Mouse (Mus musculus) R1 (cell line): Measurements from ENCODE around the gene Hmgcr.

Experiments
- DNase-seq: peaks from one replicate; pipeline ENCODE4 v3.0.0-alpha.2; 2018; ENCODE audit warnings: low read depth, low spot score

The Hmgcr gene

GRCm38 (mm10) chr13:96670406-96671077 is at the start of gene Hmgcr:
TSS of gene Hmgcr (minus strand) at chr13:96670936.
- peak; percentile 97 for DNase-seq

- DNase-seq = no peak
Observed at GRCm38 (mm10) chr13:96720003-96720402, 49.3 kb upstream of the Hmgcr start.

DNA sequence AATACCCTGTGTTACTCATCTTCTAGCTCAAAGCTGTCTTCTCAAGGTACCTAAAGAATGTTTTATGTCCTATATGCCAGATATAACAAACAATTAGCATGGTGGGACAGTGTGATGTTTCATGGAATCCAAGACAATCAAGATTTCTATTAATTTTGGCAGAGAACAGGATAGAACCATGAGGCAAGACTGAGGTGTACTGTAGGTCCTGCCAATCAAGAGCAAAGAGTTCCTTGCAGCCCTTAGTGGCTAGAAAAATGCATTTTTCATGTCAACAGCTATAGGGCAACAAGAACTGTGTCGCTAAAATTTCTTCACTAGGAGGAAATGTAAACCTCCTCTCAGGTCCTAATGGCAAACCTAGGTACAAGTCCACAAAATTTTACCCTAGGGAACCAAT is 47.1 kb upstream of the Hmgcr start:
- no peak for DNase-seq

- DNase-seq = no peak
Observed at GRCm38 (mm10) chr13:96716311-96716710, 45.6 kb upstream of the Hmgcr start.

DNA sequence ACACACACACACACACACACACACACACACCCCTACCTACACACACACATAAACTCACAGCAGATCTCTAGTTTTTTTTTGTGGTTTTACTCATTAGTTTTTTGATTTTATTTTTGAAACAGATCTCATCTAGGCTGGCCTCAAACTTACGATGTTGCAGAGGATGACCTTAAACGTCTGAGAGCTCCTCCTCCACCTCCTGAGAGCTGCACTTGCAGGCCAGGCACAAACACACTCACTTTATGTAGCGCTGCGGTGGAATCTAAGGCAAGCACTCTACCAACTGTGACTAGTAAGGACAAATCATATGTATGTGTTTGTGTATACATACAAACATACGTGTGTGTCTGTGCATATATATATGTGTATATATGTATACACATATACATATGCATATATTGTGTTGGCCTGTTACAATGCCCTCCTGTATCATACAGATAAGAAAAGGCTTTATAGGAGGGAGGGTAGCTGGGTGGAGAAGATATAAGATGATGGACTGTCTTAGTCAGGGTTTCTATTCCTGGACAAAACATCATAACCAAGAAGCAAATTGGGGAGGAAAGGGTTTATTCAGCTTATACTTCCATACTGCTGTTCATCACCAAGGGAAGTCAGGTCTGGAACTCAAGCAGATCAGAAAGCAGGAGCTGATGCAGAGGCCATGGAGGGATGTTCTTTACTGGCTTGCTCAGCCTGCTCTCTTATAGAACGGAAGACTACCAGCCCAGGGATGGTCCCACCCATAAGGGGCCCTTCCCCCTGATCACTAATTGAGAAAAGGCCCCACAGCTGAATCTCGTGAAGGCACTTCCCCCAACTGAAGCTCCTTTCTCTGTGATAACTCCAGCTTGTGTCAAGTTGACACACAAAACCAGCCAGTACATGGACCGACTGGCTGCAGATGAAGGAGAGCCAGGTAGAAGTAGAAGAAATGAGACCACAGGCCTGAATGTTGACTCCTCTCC is 38.8 kb upstream of the Hmgcr start:
- DNase-seq = no peak

DNA sequence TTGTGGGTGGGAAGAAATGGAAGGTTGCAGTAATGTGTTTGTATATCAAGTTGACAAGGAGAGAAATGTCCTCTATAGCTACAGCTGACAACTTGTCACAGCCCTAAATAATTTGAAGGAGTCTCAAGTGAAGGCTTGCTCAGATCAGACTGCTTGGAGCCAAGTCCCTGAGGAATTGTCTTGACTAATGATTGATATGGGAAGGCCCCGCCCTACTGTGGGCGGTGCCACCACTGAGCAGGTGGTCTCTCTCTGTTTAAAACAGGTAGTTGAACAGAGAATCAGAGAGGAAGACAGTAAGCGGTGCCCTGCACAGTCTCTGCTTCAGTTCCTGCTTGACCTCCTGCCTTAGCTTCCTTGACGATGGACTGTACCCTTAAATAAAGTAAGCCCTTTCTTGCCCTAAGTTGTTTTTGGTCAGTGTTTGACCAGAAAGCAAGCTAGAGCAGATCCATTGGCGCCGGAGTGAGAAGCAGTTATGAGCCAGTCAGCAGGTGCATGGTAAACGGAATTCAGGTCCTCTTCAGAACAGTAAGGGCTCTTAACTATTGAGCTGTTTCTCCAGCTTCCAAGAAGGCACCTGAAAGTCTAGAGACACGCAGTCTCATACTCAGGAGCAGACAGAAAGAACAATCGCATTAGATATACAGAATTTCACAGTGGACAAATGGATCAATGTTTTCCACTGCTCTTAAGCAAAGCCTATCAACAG is 32.0 kb upstream of the Hmgcr start:
- DNase-seq = peak; percentile 28

DNA sequence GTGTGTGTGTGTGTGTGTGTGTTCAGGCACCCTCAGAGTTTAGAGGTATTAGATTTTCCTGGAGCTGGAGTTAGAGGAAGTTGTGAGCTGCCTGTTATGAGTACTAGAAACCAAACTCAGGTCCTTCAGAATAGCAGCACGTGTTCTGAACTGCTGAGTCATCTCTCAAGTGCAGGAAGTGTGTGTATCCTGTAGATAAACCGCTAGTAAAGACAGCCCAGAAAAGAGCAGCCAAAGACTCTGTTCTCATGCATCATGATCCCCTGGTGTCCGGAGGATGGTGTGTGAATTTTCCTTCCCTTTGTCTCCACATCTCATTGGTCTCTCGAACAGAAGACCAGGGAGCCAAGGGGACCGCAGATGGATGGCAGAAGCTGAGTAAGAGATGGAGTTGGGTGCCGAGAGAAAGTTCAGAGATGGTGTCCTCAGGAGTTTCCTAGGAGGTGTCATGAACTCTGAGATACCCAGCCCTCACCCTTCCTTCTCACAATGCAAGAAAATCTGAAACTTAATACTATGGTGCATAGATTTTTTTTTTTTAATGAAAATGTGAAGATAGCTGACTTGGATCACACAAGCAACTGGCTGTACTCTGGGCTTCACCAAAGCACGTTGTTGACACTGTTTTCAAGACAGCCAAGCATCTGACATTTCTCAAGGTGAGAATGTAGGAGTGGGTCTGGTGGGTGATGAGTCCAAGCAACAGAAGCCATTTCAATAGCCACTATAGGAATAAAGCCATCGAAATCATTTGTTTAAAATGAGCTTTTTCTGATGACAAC is 27.3 kb upstream of the Hmgcr start:
- peak; percentile 49 for DNase-seq

GRCm38 (mm10) chr13:96695428-96695827 is 24.7 kb upstream of the Hmgcr start:
- DNase-seq = no peak

DNA sequence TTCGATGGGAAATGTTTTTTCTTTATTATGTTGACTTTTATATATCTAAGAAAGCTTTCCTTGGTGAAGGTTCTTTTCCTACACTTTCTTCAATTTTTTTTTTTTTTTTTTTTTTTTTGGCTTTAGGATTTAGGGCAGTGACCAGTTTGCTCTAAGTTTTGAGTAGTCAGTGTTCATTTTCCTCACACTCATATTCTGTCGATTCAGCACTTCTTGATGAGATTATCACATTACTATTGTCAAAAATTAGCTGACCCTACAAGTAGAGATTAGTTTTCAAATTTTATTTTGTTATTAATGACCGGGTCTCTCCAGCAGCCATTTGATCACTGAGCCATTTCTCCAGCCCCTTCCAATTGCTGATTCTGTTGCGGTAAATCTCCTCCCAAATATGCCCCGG is 19.2 kb upstream of the Hmgcr start:
- DNase-seq = no peak

DNA sequence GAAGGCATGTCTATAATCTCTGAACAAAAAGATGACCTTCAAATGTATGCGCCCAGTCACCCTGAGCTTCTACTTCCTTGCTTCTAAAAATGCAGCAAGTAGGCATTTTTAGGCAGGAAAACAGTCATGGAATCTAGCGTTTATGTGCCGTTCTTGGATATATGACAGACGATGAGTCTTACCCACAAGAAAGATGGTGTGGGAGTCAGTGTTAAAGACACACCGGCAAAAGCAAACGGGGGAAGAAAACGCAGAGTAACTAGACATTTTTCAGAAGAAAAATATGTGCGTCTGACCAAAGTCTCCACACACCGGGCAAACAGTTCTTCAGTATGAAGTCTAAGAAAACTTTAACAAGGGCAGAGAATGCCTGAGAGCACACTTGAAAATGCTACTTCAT is 16.5 kb upstream of the Hmgcr start:
- no peak for DNase-seq

- no peak for DNase-seq
Observed at GRCm38 (mm10) chr13:96684779-96685178, 14.0 kb upstream of the Hmgcr start.

- DNase-seq = no peak
Observed at GRCm38 (mm10) chr13:96681088-96681620, 10.4 kb upstream of the Hmgcr start.

GRCm38 (mm10) chr13:96680163-96681087 is 9.7 kb upstream of the Hmgcr start:
- DNase-seq = no peak

GRCm38 (mm10) chr13:96678616-96679015 is 7.9 kb upstream of the Hmgcr start:
- no peak for DNase-seq

DNA sequence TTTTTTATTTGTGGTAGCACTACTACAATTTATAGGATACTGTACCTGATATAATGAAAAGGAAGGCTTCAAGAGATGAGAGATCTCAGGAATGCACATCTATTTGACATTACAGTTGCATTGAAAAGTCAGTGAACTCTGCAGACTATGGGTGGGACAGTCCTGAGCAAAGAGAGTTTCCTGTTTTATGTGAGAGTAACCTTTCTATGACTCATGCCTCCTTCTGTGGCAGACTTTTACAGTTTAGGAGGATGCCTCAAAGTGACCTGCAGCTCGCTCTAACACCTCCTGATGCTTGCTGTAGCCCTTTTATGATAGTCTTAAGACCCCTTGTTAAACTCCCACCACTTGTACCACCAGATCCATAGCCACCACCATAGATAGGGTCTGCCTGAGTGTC is 6.3 kb upstream of the Hmgcr start:
- DNase-seq = no peak

- no peak for DNase-seq
Observed at GRCm38 (mm10) chr13:96675756-96676155, 5.0 kb upstream of the Hmgcr start.

- peak; percentile 65 for DNase-seq
Observed at GRCm38 (mm10) chr13:96673817-96674216, 3.1 kb upstream of the Hmgcr start.

- DNase-seq = no peak
Observed at GRCm38 (mm10) chr13:96672276-96672675, 1.5 kb upstream of the Hmgcr start.

DNA sequence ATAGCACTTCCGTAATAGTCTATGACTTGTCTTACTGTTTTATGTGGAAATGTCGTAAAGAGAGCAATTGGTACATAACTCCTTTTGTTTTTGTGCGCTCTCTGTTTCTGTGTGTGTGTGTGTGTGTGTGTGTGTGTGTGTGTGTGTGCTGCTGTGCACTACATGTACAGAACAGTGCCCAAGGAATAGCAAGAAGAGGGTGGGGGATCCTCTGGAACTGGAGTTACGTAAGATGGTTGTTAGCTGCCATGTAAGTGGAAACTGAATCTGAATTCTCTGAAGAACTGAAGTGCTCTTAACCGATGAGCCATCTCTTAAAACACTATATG is 1.1 kb upstream of the Hmgcr start:
- no peak for DNase-seq
